Mouse (Mus musculus) gastrocnemius, postnatal 36 days (tissue): ENCODE results near the gene Nmnat2. TPM values are rescaled to one million over a fixed set of nuclear protein-coding genes. Genes with fewer than 3 reads are reported as not detected.
A peak's percentile ranks its signal among the peaks of the same experiment; 100 is the strongest.
"Not testable (repeated sequence)": the region's sequence is repeated elsewhere in the genome, so short reads cannot be mapped to it uniquely, and the experiment has no call there.

ENCODE experiments used
- DNase-seq, 2 experiments: peaks; one replicate each; pipeline ENCODE4 v3.0.0; 2022
- intact Hi-C: fragments of 180-260 bp; cut with DNase I; formaldehyde crosslinking; loops from one replicate; pipeline ENCODE4 v1.15.1; 2025
- total RNA-seq, 2 experiments: library from RNA; stranded (reverse); gene quantifications; 2 replicates each; pipeline ENCODE4 v1.2.3; 2021

Nmnat2 gene
- total RNA-seq, 2 experiments from 2014 or later, result 0.38 to 0.42 TPM

DNA sequence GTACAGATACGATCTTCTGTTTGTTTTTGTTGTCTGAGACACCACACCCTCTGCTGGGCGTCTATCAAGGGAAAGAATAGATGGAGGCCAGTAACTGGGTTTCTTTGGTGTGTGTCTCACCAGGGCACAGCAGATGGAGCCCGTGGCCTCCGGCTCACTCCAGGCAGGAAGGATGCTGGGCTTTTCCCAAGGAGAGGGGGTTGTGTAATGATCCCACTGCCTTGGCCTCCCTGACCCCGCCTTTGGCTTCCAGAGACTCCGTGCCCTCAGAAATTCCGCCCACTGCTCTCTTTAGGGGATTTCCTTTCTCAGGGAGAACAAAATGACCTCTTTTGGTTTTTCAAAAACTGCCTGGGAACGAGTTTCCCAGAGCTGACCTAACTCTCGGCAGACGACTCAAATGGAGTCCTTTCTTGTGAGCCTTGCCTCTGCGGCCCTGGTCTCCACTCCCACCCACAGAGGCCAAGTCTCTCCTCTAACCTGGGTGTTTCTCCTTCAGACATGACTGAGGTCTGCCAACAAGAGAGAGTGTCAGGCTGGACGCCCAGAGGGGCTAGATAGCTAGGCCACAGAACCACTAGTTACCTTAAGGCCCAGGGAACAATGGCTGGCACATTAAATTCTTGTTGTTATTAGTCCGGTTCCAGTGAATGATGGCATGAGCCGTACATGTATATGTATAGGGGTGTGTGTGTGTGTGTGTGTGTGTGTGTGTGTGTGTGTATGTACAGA lies 93.5 kb downstream of the Nmnat2 start:
- intact Hi-C loops, result no loop called here
- DNase-seq, result peak; percentile 65 to 78

DNA sequence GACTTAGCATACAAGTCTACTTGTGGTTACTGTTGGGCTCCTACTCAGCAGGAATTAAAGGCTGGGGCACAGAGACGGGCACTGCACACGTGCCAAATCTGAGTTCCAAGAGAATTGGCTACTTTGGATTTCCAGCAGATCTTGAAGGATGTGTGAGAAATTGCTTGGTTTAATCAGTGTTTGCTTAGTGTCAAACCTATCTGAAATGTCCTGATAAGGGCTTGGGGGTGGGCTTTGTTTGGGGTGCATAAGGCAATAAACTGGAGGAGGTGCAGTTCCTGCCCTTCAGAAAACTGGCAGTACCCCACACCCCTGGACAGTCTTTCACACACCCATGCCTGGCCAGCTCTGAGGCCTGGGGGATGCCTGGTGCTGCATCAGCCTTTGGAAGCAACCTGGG lies 94.7 kb downstream of the Nmnat2 start:
- intact Hi-C loops, result no loop called here
- DNase-seq, result no peak

- no peak for DNase-seq
- intact Hi-C loops, result no loop called here
Observed at GRCm38 (mm10) chr1:153051474-153051873, 96.7 kb downstream of the Nmnat2 start.

DNA sequence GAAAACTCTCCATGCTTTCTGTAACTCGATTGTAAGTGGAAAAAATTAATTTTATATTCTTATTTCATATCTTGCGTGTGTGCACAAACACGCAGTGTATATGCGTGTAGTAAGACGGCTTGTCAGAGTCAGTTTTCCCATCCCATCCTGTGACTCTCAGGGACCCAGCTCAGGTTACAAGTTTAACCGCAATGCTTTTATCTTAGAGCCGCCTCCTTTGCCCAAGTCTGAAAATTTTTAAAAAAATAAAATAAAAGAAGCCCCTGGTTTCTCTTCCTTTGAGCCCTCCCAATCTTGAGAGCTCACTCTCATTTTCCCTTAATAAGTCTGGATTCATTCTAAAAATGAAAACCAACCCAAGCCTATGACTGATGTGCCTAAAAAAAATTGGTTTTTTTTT lies 98.8 kb downstream of the Nmnat2 start:
- intact Hi-C loops, result no loop called here

GRCm38 (mm10) chr1:153054112-153054821 lies 99.5 kb downstream of the Nmnat2 start:
- DNase-seq, result no peak
- intact Hi-C loops, result no loop called here

More for the DNA sequence above, 98.8 kb downstream of the Nmnat2 start:
- DNase-seq, result no peak

DNA sequence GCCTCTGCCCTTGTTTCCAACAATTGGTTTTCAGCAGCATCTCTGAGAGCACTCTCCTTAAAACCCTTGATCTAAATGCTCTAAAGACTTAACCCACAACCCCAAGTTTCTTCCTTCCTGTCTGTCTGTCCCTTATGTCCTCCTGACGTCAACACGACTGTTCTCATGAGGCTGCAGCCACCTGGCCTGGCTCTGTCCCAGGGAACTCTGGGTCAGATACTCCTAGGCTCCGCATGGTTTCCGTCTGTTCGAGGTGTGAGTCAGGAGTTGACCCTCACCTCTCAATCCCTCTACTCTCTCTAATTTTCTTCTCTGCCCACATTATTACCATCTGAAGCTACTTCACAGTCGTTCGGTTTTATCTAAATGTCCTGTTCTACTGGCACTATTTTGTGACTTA lies 103.5 kb downstream of the Nmnat2 start:
- intact Hi-C loops, result no loop called here

DNA sequence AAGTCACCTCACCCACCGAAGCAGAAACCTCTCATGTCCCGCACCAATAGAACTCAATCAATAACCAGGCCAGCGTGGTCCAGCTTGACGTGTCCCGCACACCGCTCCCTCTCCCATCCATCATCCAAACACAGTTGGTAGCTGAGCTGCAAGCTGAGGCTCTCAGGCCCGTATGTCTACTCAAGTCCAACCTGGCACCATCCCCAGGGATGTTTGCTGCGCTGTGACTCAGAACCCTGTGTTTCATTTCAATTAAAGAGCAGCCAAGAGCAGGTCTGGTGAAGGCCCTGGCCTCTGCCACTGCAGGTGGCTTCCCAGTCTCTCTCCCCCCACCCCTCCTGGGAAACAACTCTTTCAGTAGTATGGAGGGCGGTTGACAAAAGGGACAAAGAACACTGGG lies 104.8 kb downstream of the Nmnat2 start:
- no peak for DNase-seq
- intact Hi-C loops, result no loop called here

More for the DNA sequence above, 103.5 kb downstream of the Nmnat2 start:
- DNase-seq, result no peak

GRCm38 (mm10) chr1:153062547-153062946 lies 107.8 kb downstream of the Nmnat2 start:
- intact Hi-C loops, result no loop called here

DNA sequence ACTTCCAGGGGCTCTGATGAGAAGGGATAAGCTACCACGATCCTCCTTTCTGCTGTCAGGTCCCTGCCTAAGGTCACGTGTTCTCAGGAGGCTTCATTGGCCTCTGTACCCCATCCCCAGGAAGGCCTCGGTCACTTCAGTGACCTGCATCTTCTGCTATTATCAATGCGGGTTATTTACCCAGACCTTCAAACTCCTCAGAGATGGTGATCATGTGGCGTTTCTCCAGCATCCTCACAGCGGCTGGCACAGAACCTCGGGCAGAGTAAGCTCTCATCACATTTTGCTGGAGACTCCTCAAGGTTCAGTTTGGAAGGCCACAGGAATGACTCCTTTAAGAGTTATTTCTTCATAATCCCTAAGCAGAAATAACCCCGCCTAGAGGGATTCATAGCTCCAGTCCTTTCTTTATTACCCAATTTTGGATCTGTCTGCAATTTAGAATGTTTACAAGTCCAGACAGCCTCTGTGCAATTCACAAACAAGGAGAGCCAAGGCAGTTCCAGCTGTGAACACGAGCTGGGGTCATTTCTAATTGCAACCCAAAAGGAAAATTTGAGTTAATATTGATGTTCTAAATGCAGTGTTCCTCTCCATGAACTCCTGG lies 110.1 kb downstream of the Nmnat2 start:
- intact Hi-C loops, result no loop called here
- peak in 1 of 2 experiments; percentile 44 for DNase-seq

More at GRCm38 (mm10) chr1:153062547-153062946, 107.8 kb downstream of the Nmnat2 start:
- no peak for DNase-seq

GRCm38 (mm10) chr1:153065473-153066386 lies 110.9 kb downstream of the Nmnat2 start:
- peak; percentile 60 to 75 for DNase-seq
- intact Hi-C loops, result no loop called here

- DNase-seq, result no peak
- intact Hi-C loops, result no loop called here
Observed at GRCm38 (mm10) chr1:153066387-153066781, 111.6 kb downstream of the Nmnat2 start.

GRCm38 (mm10) chr1:153071563-153071962 lies 116.8 kb downstream of the Nmnat2 start:
- intact Hi-C loops, result no loop called here
- DNase-seq, result no peak

GRCm38 (mm10) chr1:153071995-153072394 lies 117.2 kb downstream of the Nmnat2 start:
- DNase-seq, result no peak
- intact Hi-C loops, result no loop called here

DNA sequence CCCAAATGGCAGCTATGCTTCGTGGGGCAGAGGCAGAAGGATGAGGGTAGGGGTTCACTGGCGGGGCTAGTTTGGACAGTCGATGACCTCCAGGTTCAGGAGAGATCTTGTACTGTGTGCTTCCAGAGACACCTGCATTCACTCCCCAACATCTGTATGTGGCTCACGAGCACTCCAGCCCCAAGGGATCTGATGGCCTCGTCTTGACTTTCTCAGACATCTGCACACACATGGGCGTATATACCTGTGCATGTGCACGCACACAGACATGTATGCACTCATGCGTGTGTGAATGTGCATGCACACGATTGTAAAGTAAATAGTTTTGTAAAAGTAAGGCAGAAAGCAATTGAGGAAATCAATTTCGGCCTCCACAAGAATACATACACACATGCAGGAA lies 117.9 kb downstream of the Nmnat2 start:
- no peak for DNase-seq
- intact Hi-C loops, result no loop called here

DNA sequence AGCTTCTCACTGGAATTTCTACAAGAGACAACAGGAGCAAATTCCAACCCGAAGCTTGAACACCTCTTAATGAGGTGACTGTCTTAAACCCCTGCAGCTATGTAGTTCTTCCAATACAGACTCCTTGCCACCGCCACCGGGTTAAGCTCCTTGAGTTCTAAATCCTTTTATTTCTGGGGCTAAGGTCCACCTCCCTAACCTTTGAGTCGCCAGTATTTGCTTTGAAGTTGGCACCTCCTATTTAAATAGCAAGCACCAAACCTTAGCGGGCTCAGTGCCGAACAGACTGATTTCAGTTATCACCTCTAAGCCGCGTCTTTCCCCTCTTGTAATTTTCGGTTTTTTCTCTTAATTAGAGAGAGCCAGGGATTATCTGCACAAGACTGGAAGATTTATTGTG lies 118.6 kb downstream of the Nmnat2 start:
- no peak for DNase-seq
- intact Hi-C loops, result no loop called here

DNA sequence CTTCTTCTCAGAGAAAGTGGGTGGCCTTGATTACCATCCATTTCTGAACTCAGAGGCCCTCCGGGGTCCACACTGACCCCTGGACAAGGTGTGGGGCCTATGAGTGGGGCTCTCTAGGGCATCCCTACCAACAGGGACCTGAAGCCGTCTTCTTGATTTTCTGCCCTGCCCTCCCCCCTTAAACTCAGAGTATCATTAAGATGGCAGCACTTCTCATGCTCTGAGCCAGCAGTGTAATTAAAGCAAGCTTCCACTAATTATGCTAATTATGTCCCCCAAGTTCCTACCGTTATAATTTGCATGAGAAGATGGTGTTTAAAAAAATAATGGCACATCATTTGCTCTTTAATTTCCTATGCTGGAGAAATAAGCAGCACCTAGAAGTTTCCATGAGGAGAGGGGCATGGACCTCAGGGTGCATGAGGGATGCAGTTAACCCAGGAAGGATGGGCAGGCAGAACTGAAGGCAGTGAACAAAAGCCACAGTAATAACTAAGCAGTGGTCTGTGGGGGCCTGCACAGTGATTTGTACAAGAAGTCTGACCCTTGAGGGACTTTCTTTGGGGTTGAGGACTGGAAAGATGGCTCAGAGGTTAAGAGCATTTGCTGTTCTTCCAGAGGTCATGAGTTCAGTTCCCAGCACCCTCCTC lies 120.4 kb downstream of the Nmnat2 start:
- no peak for DNase-seq
- intact Hi-C loops, result no loop called here

- no peak for DNase-seq
- intact Hi-C loops, result no loop called here
Observed at GRCm38 (mm10) chr1:153075955-153076354, 121.2 kb downstream of the Nmnat2 start.

GRCm38 (mm10) chr1:153083233-153083632 lies 128.4 kb downstream of the Nmnat2 start:
- DNase-seq, intact Hi-C loops: not testable (repeated sequence)

DNA sequence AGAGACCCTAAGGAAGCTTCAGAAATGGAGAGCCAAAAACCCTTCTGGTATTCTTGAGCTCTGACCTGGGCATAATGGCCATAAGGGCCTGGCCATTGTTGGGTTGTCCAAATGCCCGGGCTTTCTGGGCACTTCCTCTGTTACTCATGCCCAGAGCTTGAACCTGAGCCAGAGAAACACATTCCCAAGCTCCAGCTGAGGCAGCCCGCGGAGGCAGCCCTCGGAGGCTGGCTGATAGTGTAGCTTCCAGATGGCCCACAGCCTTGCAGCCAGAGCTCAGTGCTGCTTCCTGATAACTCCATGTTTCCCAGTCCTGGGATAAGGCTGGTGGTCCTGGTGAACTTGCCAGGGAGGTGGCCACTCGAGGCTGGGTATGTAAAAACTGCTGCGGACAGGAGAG lies 129.4 kb downstream of the Nmnat2 start:
- DNase-seq, result no peak
- intact Hi-C loops, result no loop called here

DNA sequence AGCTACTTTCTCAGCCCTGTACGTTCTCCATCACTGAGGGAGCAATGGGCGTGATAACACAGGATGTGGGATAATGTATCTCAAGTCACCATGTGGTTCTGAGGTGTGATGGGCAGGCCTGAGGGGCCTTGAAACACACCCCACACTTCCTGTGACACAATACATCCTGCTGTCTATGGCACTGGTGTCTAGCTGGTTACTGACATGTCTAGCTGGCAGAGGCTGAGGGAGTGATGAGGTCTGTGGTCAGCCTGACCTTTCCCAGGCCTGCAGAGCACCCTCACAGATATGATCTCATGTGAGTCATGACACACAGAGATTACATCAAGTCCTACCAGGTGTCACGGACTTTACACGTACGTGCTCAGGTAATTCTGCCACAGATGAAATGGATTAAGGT lies 130.4 kb downstream of the Nmnat2 start:
- intact Hi-C loops, result no loop called here
- DNase-seq, result no peak
